Mouse (Mus musculus) cerebellum, adult 11-12 months (tissue): ENCODE data around the gene Cebpb.
"Not testable (repeated sequence)": the region's sequence is repeated elsewhere in the genome, so short reads cannot be mapped to it uniquely, and the experiment has no call there.

ENCODE experiments used
- DNase-seq: peaks from one replicate; pipeline ENCODE4 v3.0.0; 2022

Gene Cebpb

DNA sequence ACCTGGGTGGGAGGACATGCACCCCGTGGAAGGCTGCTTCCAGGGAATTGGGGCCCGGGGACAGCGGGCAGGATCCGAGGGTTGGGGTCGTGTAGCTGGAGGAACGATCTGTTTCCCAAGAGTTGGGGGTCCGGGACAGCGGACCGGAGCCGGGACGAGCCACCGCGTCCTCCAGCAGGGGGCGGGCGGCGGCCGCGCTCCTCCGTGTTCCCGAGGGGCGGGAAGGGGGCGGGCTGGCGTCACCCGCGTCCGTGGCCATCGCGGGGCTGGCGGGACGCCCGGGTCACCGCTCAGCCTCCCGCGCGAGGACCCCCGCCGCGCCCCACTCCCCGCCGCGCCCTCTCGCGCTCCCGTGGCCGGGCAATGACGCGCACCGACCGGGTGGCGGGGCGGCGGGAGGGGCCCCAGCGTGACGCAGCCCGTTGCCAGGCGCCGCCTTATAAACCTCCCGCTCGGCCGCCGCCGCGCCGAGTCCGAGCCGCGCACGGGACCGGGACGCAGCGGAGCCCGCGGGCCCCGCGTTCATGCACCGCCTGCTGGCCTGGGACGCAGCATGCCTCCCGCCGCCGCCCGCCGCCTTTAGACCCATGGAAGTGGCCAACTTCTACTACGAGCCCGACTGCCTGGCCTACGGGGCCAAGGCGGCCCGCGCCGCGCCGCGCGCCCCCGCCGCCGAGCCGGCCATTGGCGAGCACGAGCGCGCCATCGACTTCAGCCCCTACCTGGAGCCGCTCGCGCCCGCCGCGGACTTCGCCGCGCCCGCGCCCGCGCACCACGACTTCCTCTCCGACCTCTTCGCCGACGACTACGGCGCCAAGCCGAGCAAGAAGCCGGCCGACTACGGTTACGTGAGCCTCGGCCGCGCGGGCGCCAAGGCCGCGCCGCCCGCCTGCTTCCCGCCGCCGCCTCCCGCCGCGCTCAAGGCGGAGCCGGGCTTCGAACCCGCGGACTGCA, at the start of gene Cebpb:
Gene Cebpb, plus strand, starts transcription at position 418 of the 954 bp plus-strand sequence.
- DNase-seq = peak; percentile 73

DNA sequence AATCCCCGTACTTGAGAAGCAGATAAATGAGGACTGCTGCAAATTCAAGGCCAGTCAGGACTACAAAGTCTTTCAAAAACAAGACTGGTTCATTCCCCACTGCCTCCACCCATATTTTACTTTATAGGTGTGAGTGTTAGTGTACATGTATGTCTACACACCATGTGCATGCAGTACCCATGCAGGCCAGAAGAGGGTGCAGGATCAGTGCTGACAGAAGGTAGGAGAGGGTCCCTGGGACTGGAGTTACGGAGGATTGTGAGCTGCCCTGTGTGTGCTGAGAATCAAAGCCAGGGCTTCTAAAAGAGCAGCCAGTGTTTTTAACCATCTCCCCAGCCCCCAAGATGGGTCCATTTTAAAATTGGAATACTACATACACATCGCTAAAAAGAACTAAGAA, 48.4 kb upstream of the Cebpb start:
- no peak for DNase-seq

DNA sequence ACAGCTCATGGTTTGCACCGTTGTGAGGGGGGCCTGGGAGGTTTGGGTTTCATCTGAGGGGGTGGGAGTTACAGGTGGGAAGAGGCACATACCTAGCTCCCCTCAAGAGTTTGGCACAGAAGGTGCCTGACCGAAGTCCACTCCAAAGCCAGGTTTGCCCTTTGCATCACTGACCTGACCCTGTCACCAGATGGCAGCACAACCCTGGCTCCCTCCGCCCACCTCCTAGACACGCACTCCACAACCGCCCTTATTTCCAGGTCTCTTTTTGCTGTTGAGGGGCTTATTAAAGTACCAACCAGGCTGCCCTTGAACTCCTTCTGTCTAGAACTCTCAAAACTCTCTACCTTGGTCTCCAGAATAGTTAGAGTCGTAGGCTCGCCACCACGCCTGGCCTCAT, 47.4 kb upstream of the Cebpb start:
- no peak for DNase-seq

DNA sequence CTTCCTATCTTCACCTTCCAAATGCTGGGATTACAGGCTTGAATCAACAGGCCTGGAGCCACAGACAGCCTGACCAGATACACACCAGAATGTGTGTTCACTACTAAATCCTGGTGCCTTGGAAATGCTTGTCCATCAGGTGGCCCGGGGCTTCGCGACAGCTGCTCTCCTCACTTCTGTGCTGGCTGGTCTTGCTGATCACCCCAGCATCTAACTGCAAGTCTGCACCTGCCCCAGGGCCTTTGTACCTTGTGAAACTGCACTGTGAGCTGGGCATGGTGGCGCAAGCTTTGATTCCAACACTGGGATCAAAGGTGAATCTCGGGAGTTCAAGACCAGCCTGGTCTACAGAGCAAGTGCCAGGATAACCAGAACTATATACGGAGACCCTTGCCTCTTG, 46.6 kb upstream of the Cebpb start:
- no peak for DNase-seq

DNA sequence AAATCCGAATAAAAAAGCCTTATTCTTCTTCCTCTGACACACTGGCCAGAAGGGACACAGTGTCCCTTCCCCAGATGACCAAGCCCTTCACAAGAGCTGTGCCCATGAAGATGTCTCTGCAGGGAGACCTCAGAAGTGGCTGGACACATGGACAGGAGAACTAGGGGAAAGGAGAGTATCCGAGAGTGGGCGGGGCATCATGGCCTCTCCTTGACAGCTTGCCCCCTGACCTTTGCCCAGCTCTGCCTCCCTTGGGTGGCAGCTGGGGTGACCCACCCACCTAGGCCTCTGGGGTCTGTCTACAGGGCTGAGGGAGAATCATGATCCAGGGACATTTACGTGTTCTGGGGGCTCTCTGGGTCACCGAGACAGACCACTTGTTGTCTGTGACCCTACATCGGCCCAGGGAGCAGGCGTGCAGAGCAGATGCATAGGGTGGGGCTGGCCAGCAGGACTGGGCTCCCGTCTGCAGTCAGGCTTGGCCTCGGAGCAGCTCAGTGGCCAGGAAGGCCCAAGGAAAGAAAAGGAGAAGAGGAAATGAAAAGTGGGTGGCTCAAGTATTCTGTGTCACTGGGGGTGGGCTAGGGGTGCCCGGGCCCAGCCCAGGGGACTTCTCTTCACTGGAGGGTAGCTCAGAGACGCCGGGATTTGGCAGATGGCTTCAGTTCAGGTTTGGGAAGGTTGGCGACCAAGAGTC, 45.2 kb upstream of the Cebpb start:
- DNase-seq = not testable (repeated sequence)

DNA sequence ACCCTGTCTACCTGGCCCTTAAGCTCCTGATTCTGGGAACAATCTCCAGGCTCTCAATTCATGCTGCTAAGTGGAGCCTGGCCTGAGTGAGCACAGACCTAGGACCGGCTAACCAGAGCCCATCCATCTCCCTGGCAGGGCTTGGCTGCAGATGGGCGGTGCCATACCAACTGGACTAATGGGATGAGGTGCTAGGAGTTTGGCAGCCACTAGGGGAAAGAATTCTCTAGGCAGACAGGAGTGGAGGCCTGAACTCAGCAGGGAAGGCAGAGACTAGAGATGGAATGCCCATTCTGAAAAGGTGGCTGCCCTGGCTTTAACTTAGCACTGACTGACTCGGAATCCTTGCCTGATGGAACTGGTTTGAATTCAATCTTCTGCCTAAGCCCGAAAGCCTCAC, 42.3 kb upstream of the Cebpb start:
- DNase-seq = no peak

DNA sequence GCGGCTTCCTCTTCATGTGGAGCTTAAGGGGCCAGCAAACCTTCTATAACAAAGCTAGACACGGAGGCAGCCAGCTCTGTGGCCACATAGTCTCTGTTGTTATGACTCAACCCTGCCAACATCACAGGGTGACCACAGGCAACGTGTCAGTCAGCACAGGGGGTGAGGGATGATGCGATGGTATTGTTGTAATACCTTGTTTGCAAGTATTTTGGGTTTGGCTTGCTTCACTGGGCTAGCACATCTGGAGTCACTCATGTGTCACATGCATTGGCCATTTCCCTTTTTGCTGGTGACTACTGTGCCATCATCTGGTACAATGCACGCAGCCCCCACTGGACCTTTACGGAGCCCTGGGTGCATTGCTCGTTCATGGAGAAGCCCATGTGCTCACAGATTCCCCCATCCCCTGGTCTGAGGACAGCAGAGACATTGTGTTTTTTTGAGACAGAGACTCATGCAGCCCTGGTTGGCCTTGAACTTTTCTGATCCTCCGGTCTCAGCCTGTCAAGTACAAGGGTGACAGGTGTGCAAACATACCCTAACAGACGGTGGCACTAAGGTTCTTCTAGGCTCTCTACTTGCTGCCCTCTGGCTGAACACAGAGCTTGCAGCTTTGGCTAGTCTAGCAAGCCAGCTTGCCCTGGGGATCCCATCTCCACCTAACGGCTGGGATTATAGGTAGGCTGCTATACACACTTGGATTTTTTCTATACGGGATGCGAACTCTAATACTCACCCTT, 39.3 kb upstream of the Cebpb start:
- no peak for DNase-seq

DNA sequence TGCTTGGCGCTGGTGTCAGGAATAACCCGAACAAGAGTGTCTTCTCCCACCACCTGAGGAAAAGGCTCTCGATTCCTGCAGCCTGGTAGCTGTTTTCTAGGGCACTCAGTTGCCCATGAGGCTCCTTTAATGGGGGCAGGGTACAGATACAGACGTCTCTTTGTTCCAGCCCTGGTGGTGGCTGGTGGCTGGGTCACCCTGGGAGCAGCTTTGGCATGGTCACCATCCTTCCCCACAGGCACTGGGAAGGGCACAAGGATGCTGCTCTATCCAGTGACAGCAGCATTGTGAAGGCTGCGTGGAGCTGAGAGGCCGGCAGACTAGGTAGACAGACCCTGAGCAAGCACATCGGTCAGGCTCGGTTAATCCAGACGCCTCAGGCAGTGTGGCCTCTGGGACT, 37.1 kb upstream of the Cebpb start:
- DNase-seq = peak; percentile 28

DNA sequence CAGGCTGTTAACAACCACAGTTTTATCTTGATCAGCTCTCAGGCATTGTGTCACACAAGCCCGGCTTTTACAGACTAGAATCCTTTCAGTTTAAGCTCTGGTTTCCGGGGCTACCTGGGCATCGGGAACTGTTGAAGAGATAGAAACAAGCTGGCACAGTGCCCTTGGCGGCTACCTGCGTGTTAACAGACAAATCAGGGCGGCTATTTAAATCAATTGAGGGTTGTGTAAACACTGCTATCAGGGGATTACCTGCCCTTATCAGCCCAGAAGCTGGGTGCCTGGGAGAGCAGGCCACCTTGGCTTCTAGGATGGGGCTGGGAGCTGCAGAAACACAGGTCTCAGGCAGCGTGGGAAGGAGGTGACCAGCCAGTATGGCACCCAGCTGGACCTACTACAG, 36.0 kb upstream of the Cebpb start:
- DNase-seq = no peak

DNA sequence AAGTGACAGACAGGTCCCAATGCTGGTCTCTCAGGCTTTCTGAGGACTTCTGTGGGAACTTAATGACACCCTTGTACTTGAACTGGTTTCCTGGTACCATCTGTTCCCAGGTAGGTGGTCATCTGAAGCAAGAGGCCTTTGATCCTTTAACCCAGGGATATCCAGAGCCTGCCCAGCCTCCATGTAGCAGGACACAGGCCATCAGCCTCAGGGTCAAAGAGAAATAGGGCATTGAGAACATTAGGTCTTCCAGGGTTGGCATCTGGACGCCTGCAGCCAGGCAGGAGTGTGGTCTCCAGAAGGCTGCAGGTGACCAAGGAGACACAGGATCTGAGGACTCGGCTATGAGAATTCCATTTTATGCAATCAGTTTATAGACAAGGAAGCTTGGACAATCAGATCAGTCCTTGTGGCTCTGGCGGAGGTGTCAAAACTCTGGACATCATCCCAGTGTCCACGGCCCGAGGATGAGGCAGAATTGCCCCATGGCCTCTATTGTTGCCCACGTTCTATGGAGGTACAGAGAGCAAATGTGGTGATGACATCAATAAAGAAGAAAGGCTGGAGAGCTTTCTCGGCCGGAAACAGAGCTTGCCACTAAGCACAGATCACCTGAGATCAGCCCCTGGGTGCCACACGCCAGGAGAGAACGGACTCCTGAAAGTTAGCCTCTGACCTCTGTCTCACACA, 33.7 kb upstream of the Cebpb start:
- DNase-seq = no peak

DNA sequence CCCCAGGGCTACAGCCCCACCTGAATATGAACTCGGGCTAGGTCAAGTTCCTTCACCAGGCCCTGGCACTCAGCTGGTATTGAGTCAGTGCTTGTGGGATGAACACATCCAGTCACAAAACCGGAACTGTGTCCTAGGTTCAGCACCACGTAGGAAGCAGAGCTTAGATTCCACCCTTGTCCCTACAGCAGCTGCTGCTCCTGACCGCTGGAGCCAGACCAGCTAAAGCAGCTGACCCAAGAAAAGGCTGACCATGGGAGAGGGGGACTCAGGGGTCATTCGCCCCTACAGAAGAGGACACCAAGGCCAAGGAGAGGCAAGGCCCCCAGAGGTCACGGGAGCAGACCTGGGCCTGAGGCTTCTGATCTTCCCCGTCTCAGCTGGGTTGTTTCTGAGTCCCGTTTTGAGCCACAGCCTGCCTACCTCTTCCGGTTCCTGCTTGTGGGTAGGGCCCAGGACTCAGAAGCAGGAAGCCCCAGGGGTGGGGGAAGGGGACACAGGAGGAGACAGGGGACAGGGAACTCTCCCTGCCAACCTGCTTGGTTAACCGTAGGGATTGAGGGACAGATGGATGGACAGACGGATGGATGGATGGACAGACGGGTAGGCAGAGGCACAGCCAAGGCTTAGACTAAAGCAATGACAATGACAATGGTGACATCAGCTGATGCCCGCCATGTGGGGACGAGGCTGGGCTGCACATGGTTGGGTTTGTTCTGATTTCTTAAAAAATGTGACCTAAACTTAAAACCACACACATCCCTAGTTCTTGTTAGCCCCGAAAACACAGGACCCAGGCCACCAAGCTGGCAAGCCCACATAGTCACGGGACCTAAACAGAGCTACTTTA, 31.9 kb upstream of the Cebpb start:
- DNase-seq = no peak

DNA sequence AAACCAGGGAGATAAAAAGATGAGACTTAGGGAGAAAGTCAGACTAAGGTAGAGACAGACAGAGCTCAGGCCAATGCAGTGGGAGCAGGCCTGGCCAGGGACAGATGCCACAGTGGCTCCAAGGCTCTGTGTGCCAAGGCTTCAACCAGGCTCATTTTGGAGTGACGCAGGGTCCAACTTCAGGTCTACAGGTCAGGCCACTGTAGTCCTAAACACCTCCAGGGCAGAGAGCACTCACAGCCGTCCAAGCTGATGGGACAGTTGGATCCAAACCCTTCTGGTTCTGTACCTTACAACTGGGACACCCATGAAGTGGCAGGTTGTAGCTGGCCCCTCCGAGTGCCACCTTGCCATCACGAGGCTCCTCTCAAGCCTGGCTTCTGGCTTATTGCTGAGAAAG, 30.7 kb upstream of the Cebpb start:
- no peak for DNase-seq

DNA sequence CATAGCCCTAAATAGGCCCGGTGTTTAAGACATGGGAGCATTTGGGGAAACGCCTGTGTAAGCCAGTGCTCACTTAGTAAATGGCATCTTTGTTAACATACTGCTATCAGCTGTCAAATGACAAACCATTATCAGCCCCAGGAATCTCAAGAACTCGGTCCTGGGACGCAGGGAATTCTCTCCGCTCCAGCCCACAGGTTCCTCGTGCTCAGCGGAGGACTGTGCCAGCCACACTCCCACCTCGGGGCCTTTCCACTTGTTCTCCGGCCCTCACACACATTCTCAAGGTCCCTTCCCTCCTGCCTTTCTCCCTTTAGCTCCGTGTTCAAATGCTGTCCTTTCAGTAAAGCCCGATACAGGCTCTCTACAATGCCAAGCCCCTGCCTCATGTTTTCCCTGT, 30.0 kb upstream of the Cebpb start:
- no peak for DNase-seq

DNA sequence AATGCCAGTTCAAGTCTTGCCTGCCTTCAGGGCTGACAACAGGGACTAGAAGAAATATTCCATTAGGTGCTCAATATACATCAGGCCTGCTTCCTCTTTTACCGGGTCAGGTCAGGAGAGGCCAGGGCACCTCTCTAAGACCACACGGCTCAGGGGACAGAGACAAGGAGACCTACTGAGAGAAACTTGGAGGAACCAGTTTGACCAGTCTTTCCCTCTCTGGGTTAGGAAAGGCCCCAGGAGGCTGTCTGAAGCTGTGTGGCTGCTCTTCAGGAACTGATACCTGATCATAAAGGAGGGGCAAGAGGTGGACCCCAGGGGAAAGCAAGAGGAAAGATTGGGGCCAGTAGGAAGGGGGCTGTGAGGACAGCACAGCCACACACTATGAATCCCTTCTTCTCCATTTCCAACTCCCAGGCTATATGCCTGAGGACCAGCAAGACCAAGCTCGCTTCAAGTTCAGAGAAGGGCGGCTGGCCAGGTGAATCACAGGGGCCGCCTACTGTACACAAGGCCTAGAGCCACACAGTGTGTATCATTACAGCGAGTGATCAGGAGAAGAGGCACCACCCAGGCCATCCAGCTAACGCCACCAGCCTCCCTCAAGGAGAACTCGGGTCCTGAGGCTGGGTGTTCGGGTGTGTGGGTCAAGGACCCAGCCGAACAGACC, 29.4 kb upstream of the Cebpb start:
- no peak for DNase-seq

DNA sequence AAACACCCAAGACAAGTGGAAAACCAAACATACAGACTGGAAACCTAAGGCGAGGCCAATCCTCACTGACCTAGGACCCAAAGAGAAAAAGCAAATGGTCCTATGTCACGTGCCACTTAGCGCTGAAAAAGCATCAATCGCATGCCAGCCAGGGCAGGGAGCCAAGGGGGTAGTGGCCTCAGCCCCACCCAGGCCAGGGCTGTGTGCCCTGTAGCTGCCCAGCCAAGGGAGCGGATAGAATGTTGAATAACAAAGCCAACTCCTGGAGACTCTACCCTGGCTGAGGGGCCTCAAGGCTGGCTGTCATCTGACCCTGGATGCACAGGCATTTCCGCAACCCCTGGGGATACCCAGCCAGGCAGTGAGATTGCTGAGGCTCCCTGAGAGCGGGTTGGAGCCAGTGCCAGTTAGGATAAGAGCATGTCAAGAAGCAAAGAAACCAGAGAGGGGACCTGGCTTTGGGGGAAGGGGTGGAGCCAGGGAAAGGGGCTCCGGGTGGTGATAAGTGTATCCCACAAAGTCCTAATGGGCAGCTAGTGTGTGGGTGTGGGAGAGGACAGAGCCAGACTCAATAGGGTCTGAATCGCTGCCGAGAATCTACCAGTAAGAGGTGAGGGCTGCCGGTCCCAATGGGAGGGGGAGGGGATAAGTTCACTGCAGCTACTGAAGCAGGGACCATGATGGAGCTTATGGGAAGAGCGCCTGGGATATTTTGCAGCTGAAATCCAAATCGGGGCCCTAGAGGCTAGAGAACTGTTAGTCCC, 28.7 kb upstream of the Cebpb start:
- DNase-seq = peak; percentile 57

DNA sequence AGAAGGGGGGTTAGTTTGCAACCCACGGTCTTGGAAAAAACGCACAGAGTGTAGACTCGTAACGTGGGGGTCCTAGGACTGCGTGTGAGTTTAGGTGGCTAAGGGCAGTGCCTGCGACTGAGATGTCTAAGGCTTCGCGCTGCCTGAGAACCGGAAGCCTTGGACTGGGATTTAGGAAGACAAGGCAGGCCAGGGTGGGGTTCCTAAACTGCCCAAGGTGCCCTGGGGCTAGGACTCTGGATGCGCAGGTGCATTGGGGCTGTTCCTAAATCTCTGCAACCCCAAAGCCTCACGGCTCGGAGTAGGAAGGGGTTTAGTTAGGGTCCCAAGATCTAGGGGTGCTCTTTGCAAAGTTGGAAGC, 28.1 kb upstream of the Cebpb start:
- no peak for DNase-seq

DNA sequence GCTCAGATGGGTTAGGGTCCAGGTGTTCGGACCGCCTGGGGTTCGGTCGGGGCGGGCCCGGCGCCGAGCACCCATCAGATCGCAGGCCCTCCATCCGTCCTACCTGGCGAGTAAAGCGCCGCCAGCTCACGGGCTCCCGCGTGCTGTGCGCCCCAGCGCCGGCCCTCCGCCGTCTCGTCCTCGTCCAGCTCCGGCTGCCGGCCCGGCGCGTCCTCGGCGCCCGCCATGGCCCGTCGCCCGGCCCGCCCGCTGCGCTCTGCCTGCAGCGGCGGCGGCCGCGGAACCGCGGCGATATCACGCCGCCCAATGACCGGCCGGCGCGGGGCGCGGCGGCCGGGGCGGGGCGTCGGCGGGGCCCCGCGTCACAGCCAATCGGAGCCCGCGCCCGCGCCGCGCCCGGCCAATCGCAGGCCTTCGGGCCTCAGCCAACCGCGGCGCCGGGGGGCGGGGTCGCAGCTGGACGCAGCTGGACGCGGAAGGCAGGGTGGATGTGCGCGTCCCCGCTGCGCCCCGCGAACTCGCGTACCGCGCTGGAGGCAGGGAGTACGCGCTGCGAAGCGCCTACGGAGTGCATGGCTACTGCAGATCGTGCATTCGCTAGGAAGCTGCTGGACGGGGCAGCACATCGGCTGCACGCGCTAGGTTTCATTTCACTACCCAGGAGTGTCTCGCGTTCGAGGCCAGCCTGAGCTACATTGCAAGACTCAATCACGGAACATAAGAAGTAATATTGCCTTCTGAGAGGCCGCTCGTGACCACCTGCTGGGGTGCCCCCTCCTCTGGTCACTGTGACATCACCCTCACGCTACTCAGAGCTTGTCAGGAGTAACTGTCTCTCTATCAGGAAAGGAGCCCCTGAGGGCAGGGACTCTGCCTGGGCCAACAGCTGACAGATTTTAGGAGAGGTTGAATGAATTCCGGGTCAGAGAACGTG, 27.2 kb upstream of the Cebpb start, which contains the start of gene Gm20431:
Gene Gm20431, minus strand, starts transcription at position 227 of the 934 bp plus-strand sequence.
- peak; percentile 91 for DNase-seq

DNA sequence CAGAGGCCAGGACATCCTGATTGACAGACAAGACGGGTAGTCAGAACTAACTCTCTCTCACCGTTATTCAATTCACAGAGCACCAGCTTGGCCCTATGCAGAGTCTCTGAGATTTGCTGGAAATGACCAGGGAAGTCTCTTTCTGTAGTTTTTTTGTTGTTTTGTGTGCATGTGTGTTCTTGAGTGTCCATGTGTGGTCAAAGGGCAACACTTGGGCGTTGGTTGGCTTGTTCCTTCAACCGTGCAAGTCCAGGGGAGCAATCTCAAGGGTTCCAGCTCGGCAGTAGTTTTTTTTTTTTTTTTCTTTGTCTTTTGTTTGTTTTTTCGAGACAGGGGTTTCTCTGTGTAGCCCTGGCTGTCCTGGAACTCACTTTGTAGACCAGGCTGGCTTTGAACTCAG, 26.0 kb upstream of the Cebpb start:
- no peak for DNase-seq

DNA sequence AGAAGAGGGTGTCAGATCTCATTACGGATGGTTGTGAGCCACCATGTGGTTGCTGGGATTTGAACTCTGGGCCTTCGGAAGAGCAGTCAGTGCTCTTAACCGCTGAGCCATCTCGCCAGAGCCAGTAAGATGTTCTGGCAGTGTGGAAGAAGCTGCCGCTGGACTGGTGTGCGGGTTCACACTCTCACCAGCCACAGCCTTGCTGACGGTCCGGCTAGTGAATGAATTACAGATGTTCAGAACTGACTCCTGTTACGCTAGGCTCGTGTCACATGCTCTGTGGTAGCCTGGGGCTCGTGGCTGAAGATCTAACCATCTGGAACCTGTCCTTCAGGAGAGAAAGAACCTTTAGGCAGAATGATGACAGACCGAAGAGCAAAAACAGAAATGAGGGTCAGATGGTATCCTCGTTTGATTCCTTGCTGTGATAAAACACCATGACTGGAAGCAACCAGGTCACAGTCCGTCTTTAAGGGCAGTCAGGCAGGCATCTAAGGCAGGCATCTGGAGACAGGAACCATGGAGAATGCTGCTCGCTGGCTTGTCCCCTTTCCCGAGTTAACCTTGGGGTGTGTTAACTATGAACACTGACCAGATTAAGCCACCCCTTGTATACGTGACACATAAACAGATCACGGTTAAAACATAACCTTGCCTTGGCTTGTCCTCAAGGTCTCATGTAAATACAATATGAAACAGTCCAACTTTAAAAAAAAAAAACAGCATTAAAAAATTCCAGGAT, 22.6 kb upstream of the Cebpb start:
- DNase-seq = no peak
